Mouse (Mus musculus) midbrain, embryonic 15.5 days (tissue): ENCODE measurements around the gene Ank2. TPM values are rescaled to one million over a fixed set of nuclear protein-coding genes. Genes with fewer than 3 reads are reported as not detected.
A peak's percentile ranks its signal among the peaks of the same experiment; 100 is the strongest.

Experiments
- ATAC-seq: fragments of 200-750 bp; cut with Nextera tagmentation; replicated peaks from 2 replicates; pipeline ENCODE4 v1.8.0; 2017; ENCODE audit warnings: moderate TSS enrichment
- H3K27ac ChIP-seq: fragments of 300-500 bp; sonication (generic); 2 replicates; pipeline ENCODE4 v1.5.1; 2015; ENCODE audit warnings: mild to moderate bottlenecking, inconsistent platforms
- H3K27me3 ChIP-seq: fragments of 300-500 bp; sonication (generic); replicated peaks from 2 replicates; pipeline ENCODE4 v1.6.1; 2015; ENCODE audit warnings: inconsistent platforms
- H3K36me3 ChIP-seq: fragments of 300-500 bp; sonication (generic); replicated peaks from 2 replicates; pipeline ENCODE4 v1.6.1; 2015; ENCODE audit warnings: inconsistent platforms
- H3K4me1 ChIP-seq: fragments of 300-500 bp; sonication (generic); 2 replicates; pipeline ENCODE4 v1.6.1; 2015; ENCODE audit warnings: inconsistent platforms
- H3K4me2 ChIP-seq: fragments of 300-500 bp; sonication (generic); 2 replicates; pipeline ENCODE4 v1.6.1; 2015; ENCODE audit warnings: inconsistent platforms, mild to moderate bottlenecking, moderate library complexity
- H3K4me3 ChIP-seq: fragments of 300-500 bp; sonication (generic); 2 replicates; pipeline ENCODE4 v1.5.1; 2015; ENCODE audit warnings: mild to moderate bottlenecking, inconsistent platforms
- H3K9ac ChIP-seq: fragments of 300-500 bp; sonication (generic); 2 replicates; pipeline ENCODE4 v1.6.1; 2015; ENCODE audit warnings: mild to moderate bottlenecking, inconsistent platforms
- H3K9me3 ChIP-seq: fragments of 300-500 bp; sonication (generic); 2 replicates; pipeline ENCODE4 v1.6.1; 2016; ENCODE audit warnings: inconsistent platforms
- WGBS: fragments of 180-500 bp; shearing (Covaris S2); methylation state at CpG from one replicate; pipeline ENCODE4 v1.1.7; 2015; ENCODE audit warnings: mixed read lengths; 5-methylcytosine and 5-hydroxymethylcytosine counted together
- polyA plus RNA-seq: library from polyadenylated mRNA; unstranded; fragments of >200 nt; fragmentation: Nextera tagmentation; extraction: Ambion mirVana; gene quantifications from 2 replicates; pipeline ENCODE4 v1.2.1, GENCODE M21; 2015

Gene Ank2
- polyA plus RNA-seq, 1 experiment from 2014 or later, result 216 TPM

DNA sequence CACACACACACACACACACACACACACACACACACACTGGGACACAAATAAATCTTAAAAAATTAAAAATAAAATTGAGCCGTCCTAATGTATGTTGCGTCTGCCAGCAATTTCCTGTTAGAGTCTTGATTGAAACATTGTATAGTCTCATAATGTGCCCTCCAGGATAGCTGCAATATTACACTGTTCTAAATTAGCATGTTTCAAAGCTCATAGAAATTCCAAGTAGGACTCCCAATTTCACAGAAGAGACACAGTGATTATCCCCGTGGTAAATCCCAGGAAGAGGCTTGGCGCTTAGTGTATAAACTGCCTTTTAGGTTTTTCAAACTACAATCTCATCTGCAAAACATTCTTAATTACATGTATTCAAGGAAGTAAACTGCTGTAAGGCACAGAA lies 131.7 kb downstream of the Ank2 start:
- WGBS, result 73% methylated on average over 4 of the region's 4 CpGs
- H3K4me1 ChIP-seq, result peaks cover 5% of the 10 kb centered on the region; the same call in 1 of the 2 replicates
- H3K27me3 ChIP-seq, result no peaks in the 10 kb centered on the region
- H3K36me3 ChIP-seq, result no peaks in the 10 kb centered on the region
- no peak overlapping the region for H3K9ac ChIP-seq
- no peak overlapping the region for H3K27ac ChIP-seq
- no peak for ATAC-seq
- no peak overlapping the region for H3K4me3 ChIP-seq
- H3K9me3 ChIP-seq, result no peaks in the 10 kb centered on the region
- no peak overlapping the region for H3K4me2 ChIP-seq

DNA sequence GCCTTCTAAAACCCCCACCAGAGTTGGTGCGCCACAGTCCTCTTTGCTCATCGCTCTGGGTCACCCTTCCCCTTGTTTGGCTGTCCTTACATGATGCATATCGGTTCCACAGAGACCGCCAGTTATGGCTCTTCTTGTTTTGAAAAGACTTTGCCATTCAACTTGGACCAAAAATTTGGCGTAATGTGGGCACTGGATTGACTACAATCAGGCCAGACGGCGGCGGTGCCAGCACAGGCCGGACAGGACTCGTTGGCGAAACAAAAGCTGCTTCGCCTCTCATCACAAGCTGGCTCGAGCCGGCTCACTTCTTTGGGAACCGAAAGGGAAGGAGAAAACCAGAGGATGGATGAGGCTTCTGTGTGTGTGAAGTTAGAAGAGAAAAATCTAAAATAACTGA lies 135.6 kb downstream of the Ank2 start:
- H3K9me3 ChIP-seq, result no peaks in the 10 kb centered on the region
- H3K4me1 ChIP-seq, result peaks cover 15% of the 10 kb centered on the region
- H3K4me3 ChIP-seq, result no peak overlapping the region
- 81% methylated on average over 15 of the region's 15 CpGs for WGBS
- no peaks in the 10 kb centered on the region for H3K27me3 ChIP-seq
- no peaks in the 10 kb centered on the region for H3K36me3 ChIP-seq
- H3K27ac ChIP-seq, result no peak overlapping the region
- H3K4me2 ChIP-seq, result no peak overlapping the region
- H3K9ac ChIP-seq, result no peak overlapping the region
- no peak for ATAC-seq

DNA sequence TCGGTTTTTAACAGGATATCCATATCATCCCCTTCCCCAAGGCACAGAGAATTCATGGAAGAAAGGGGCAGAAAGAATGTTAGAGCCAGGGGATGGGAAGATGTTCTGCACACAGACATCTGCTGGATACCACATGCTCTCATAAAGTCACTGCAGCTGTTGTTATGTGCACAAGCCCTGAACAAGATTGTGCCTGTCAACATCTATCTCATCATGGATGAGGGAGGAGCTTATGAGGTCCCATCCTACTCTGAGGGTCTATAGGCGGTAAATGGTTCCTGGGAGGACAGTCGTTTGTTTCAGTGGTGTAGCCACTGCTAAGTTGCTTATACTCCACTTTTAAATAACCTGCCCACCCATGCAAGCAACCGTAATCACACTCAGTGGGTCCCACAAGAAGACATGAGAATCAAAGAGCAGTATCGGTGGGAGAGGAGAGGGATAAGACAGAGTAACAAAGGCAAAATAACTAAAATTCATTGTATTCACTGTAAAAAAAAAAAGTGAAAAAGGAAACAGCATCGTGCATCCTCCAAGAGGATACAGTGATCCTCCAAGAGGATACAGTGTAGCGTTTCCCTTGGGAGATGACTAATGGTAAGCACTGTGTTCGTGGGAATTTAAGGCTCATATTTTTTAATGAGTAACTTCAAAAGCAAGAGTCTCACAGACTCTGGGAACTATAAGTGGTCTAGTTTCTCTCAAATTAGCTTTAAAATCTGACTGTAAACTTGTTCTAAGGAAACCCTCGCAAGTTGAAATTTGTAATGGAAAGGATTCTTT lies 136.3 kb downstream of the Ank2 start:
- peaks cover 13% of the 10 kb centered on the region for H3K4me1 ChIP-seq
- H3K27me3 ChIP-seq, result no peaks in the 10 kb centered on the region
- ATAC-seq, result no peak
- no peak overlapping the region for H3K4me3 ChIP-seq
- H3K4me2 ChIP-seq, result no peak overlapping the region
- H3K9ac ChIP-seq, result no peak overlapping the region
- H3K27ac ChIP-seq, result no peak overlapping the region
- no peaks in the 10 kb centered on the region for H3K9me3 ChIP-seq
- 85% methylated on average over 9 of the region's 9 CpGs for WGBS
- no peaks in the 10 kb centered on the region for H3K36me3 ChIP-seq

DNA sequence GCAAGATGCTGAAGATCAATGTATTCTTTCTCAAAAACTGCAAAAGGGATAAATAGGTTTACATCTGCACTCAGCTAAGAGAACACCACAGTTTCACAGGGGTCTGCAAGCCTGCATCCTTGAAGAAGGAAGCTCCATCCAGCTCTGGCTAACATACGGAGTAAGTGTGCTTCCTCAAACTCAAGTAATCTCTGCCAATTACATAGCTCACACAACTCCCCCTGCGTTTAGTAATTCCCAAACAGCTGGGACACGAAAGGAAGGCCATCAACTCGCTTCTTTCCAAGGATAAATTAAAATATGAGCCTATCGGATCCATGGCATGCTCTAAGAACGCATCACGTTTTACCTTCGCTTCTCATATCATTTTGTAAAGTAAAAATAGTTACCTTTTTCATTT lies 137.3 kb downstream of the Ank2 start:
- Histone ChIP-seq H3K9me3 (no peaks in the 10 kb centered on the region), H3K4me1 (peaks cover 10% of the 10 kb centered on the region), H3K4me2 (no peak overlapping the region), H3K27ac (no peak overlapping the region), H3K27me3 (no peaks in the 10 kb centered on the region), H3K4me3 (no peak overlapping the region), H3K36me3 (no peaks in the 10 kb centered on the region), H3K9ac (no peak overlapping the region)
- no peak for ATAC-seq
- WGBS, result 58% methylated on average over 8 of the region's 8 CpGs

DNA sequence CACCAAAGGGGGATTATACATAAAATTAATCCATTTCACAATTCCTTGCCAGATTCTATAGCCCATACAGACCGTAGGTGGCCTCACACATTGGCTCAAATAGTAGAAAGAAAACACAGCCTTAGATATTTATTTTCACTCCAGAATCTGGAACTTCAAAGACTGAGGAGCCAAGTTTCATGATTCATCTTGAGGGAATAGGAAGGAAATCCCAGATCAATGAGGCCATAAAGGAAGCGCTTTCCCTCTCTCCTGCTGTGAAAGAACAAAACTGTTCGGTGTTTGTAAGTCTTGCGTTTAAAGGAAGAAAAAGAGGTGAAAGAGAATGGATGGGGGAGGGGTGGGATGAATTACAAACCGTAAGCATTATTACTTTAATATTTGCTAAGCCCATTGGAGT lies 137.8 kb downstream of the Ank2 start:
- Histone ChIP-seq H3K4me3 (no peak overlapping the region), H3K9ac (no peak overlapping the region), H3K4me2 (no peak overlapping the region), H3K27me3 (no peaks in the 10 kb centered on the region), H3K4me1 (peaks cover 10% of the 10 kb centered on the region), H3K9me3 (no peaks in the 10 kb centered on the region), H3K27ac (no peak overlapping the region), H3K36me3 (no peaks in the 10 kb centered on the region)
- 20% methylated on average over 5 of the region's 5 CpGs for WGBS
- ATAC-seq, result no peak

DNA sequence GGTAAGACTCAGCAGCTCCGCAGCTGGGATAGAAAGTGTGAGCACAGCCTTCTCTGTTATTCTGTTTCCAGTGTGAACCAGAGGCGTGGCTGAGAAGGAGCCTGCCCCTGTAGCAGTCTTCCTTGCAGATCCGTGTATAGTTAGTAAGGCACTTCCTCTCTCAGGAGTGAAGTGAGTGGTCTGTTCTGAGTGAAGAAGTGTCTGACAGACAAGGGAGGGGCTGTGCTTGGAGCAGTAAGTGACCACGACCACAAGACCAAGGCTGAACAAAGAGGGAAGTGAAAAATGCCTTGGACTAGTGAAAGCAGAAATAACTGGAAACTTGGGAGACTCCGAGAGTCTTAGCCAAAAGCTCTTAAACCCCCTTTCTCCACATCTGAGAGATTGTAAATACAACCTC lies 143.9 kb downstream of the Ank2 start:
- ATAC-seq, result 0 out of 2 replicates have a peak, but pooled peaks have one; percentile 20
- H3K27me3 ChIP-seq, result no peaks in the 10 kb centered on the region
- H3K9ac ChIP-seq, result no peak overlapping the region
- no peak overlapping the region for H3K27ac ChIP-seq
- no peak overlapping the region for H3K4me3 ChIP-seq
- no peaks in the 10 kb centered on the region for H3K9me3 ChIP-seq
- no peaks in the 10 kb centered on the region for H3K36me3 ChIP-seq
- 46% methylated on average over 5 of the region's 5 CpGs for WGBS
- no peaks in the 10 kb centered on the region for H3K4me1 ChIP-seq
- H3K4me2 ChIP-seq, result no peak overlapping the region

DNA sequence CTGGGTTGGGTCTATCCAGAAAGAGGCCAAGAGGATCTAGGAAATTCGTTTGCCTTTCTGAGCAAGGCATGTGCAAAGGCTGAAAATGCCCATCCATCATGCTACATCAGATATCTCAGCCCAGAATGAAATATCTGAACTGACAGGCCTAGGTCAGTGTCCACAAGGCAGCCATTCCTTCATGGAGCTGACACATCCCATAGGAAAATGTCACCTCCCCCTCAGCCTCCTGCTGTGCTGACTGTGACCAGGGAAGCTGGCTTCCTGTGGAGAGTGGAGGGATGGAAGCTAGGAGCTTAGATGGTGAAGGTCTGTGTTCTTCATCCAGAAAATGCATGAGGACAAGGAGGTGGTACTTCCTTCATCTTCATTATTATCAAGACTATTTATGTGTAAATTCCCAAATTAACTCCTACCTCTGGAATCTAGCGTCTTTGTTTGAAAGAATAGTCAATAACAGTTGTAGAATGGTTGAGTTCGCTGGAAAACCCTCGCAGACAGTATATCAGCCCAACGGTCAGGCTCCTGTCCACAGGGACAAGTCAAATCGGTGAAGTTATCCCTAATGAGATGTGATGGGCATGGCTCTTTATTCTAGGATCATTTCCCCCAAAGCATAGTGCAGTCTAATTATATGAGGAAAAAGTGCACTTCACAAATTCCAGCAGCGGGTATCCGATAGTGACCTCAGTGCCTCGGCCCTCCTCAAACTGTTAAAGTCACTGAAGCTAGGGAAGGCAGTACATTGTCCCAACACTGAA lies 148.4 kb downstream of the Ank2 start:
- Histone ChIP-seq H3K27ac (no peak overlapping the region), H3K27me3 (no peaks in the 10 kb centered on the region), H3K36me3 (no peaks in the 10 kb centered on the region), H3K4me3 (no peak overlapping the region), H3K4me2 (no peak overlapping the region), H3K9ac (no peak overlapping the region), H3K9me3 (no peaks in the 10 kb centered on the region), H3K4me1 (peaks cover 5% of the 10 kb centered on the region)
- no peak for ATAC-seq
- 78% methylated on average over 9 of the region's 9 CpGs for WGBS

DNA sequence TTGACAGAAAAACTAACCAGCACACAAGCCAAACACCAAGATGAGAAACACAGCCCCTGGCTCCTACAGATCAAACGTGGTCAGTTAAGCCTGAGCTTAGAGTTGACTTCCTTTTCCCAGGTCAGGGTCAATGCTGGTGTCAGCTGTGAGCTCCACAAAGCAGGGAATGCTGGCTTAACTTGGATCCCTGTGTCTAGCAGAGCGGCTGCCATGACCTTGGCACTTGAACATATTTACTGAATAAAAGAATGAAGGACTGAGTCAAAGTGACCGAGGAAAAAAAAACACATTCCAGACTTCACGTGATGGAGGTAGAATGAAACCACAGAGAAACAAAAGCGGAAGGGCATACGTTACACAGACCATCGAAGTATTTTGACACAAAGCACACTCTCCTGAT lies 150.2 kb downstream of the Ank2 start:
- no peak overlapping the region for H3K4me3 ChIP-seq
- no peaks in the 10 kb centered on the region for H3K36me3 ChIP-seq
- no peak for ATAC-seq
- H3K27me3 ChIP-seq, result no peaks in the 10 kb centered on the region
- 75% methylated on average over 7 of the region's 7 CpGs for WGBS
- H3K9me3 ChIP-seq, result no peaks in the 10 kb centered on the region
- H3K4me1 ChIP-seq, result peaks cover 8% of the 10 kb centered on the region
- H3K27ac ChIP-seq, result no peak overlapping the region
- H3K4me2 ChIP-seq, result no peak overlapping the region
- no peak overlapping the region for H3K9ac ChIP-seq

DNA sequence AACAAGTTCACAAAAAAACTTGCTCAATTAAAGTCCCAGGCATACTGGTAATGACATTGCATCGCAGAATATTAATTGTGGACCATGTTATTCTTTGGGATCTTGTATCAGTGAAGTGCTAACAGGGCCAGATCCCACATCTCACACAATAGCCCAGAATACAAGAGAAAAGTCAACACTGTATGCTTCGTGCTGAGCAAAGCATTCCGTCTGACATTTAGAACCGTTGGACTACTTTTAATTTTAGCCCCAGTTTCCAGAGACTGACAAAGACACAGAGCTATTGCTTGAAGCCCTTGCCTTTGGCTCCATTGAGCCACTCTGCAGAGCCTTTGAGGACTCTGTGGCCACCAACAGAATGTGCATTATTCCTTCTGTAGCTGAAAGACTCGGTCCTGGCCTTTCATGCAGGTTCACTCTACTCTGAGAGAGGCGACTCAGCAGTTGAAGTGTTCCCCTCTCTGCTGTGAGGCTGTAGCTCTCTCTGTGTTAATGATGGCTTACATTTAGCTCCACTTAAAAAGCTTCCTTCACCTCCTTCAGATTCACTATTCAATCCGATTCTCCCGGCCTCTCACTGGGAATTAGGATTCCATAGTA lies 153.2 kb downstream of the Ank2 start:
- H3K27ac ChIP-seq, result peak overlapping the region; percentile 39
- peak; percentile 62 for ATAC-seq
- no peaks in the 10 kb centered on the region for H3K36me3 ChIP-seq

DNA sequence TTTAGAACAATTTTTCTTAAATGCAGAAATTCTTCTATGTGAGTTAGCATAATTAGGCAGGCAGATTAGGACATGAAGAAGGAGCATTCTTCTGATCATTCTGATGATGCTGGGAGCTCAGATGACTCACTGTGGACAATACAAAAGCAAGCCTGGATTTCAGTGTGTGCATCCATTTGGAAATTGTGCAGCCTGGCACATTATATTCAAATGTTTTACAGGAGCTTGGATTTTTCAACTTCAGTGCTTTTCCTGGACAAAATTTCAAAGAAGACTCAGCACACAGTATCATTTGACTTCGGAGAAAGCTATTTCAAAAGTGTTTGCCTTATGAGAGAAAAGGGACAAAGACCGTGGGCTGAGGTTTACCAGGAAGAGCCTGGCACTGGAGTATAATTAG lies 157.8 kb downstream of the Ank2 start:
- Histone ChIP-seq H3K4me3 (no peak overlapping the region), H3K27me3 (no peaks in the 10 kb centered on the region), H3K9ac (no peak overlapping the region), H3K36me3 (no peaks in the 10 kb centered on the region), H3K9me3 (no peaks in the 10 kb centered on the region), H3K4me1 (peaks cover 8% of the 10 kb centered on the region), H3K4me2 (no peak overlapping the region), H3K27ac (no peak overlapping the region)
- ATAC-seq, result no peak
- WGBS, result 72% methylated on average over 2 of the region's 2 CpGs

More for the DNA sequence above, 153.2 kb downstream of the Ank2 start:
- no peak overlapping the region for H3K4me3 ChIP-seq
- 53% methylated on average over 8 of the region's 8 CpGs for WGBS
- no peaks in the 10 kb centered on the region for H3K9me3 ChIP-seq
- no peak overlapping the region for H3K9ac ChIP-seq
- H3K4me1 ChIP-seq, result peaks cover 8% of the 10 kb centered on the region
- H3K27me3 ChIP-seq, result no peaks in the 10 kb centered on the region
- H3K4me2 ChIP-seq, result no peak overlapping the region

DNA sequence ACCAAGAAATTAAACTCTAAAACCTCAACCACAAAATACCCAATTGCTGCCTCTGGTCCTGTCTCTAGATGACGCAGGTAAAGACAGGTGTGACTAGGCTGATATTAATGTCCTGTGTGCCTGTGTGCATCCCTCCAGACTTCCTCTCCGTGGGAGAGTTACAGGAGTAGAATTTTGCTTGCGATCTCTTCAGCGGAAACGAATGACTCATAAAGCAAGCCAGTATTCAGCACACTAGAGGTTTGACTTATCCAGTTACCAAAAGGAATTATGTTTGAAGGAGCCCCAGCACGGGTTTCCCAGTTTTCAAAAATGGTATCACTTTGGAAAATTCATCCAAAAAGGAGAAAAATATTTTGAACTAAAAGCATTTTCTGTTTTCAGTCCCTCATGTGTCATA lies 164.3 kb downstream of the Ank2 start:
- no peak overlapping the region for H3K4me2 ChIP-seq
- WGBS, result 89% methylated on average over 6 of the region's 6 CpGs
- no peak overlapping the region for H3K27ac ChIP-seq
- H3K36me3 ChIP-seq, result no peaks in the 10 kb centered on the region
- H3K27me3 ChIP-seq, result no peaks in the 10 kb centered on the region
- H3K9me3 ChIP-seq, result no peaks in the 10 kb centered on the region
- H3K4me1 ChIP-seq, result no peaks in the 10 kb centered on the region
- H3K4me3 ChIP-seq, result no peak overlapping the region
- no peak for ATAC-seq
- no peak overlapping the region for H3K9ac ChIP-seq

DNA sequence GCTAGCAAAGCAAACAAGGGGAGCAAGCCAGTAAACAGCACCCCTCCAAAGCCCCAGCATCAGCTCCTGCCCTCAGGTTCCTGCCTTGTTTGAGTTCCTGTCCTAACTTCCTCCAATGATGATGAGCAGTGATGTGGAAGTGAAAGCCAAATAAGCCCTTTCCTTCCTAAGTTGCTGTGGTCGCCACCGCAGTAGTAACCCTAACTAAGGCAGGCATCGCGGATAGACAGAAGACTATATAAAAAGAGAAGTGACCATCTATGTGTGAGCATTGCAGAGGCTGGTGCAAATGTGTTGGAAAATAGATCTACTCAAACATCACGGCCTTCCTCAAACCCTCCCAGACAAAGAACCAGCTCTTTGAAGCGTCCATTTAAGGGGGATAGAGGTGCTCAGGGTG lies 167.6 kb downstream of the Ank2 start:
- Histone ChIP-seq H3K4me3 (no peak overlapping the region), H3K9me3 (no peaks in the 10 kb centered on the region), H3K4me2 (no peak overlapping the region), H3K36me3 (no peaks in the 10 kb centered on the region), H3K9ac (no peak overlapping the region), H3K27ac (no peak overlapping the region), H3K4me1 (no peaks in the 10 kb centered on the region), H3K27me3 (no peaks in the 10 kb centered on the region)
- WGBS, result 90% methylated on average over 6 of the region's 6 CpGs
- no peak for ATAC-seq
